In genomic region chr7:19700299-19701068, GRCm38 (mm10) we compare ENCODE assay signal across 10 mouse cellular contexts. TPM values are rescaled to one million over a fixed set of nuclear protein-coding genes. Genes with fewer than 3 reads are reported as not detected.
A peak's percentile ranks its signal among the peaks of the same experiment; 100 is the strongest.
DNase-seq lines count a peak whose midpoint lies in the region; ATAC-seq and TF ChIP-seq lines count a peak whose summit lies in the region.
"Had no signal": no experiment of that assay in that cellular context is flagged by ENCODE, and none has a peak within 500 bp of the region (broad histone marks: within the 10 kb centered on the region; RNA-seq: fewer than 3 reads in every experiment).

No protein-coding gene starts in this region.

- no peak overlapping the region for H3K4me3 ChIP-seq in layer of hippocampus, adult 2 months
- peak overlapping the region; percentile 21; the same call in 1 of the 2 replicates for H3K4me3 ChIP-seq in embryonic facial prominence, embryonic 10.5 days
- H3K4me3 ChIP-seq in liver, embryonic 14.5 days (ENCODE audit: insufficient read depth in 1 of 2, low read depth in 2 of 2, low read length in 2 of 2), result no peak overlapping the region

- peaks cover 36% of the 10 kb centered on the region for H3K4me1 ChIP-seq in embryonic facial prominence, embryonic 10.5 days
- H3K4me1 ChIP-seq in liver, embryonic 14.5 days (replicated peaks; ENCODE audit: control insufficient read depth in 2 of 2, insufficient read depth in 2 of 2, low read length in 1 of 2), result peaks cover 8 to 29% of the 10 kb centered on the region in 2 experiments

- H3K4me2 ChIP-seq in liver, embryonic 14.5 days (ENCODE audit: low read depth), result peak overlapping the region; percentile 16; the same call in 1 of the 2 replicates

- no peak overlapping the region for H3K9ac ChIP-seq in liver, embryonic 14.5 days (replicated peaks)

- 63% methylated on average over 12 of the region's 12 CpGs for WGBS in embryonic facial prominence, embryonic 10.5 days
- WGBS in liver, embryonic 14.5 days (ENCODE audit: insufficient replicate concordance), result 48% methylated on average over 12 of the region's 12 CpGs

- peaks cover 63% of the 10 kb centered on the region for H3K36me3 ChIP-seq in embryonic facial prominence, embryonic 10.5 days (replicated peaks)
- H3K36me3 ChIP-seq in liver, embryonic 14.5 days (replicated peaks; ENCODE audit: control insufficient read depth, insufficient read depth, low read depth), result peaks cover 11% of the 10 kb centered on the region

- TF ChIP-seq EP300 in liver, embryonic 14.5 days (IDR thresholded peaks at IDR 0.05; ENCODE audit: low read depth), result no peak

- peaks cover 10% of the 10 kb centered on the region for H3K9me3 ChIP-seq in embryonic facial prominence, embryonic 10.5 days
- no peaks in the 10 kb centered on the region for H3K9me3 ChIP-seq in liver, embryonic 14.5 days (ENCODE audit: control insufficient read depth, low read length)

- peak; percentile 43 for DNase-seq in CD4-positive, CD25-positive, alpha-beta regulatory T cell, adult 2 months (ENCODE audit: low read depth, low spot score)
- DNase-seq in layer of hippocampus, adult 2 months (ENCODE audit: low spot score in 2 of 2), result no peak
- no peak for DNase-seq in layer of hippocampus, adult 18-20 months (ENCODE audit: low spot score in 2 of 2)
- no peak for DNase-seq in embryonic facial prominence, embryonic 10.5 days (ENCODE audit: low spot score)
- no peak for DNase-seq in liver, embryonic 14.5 days (ENCODE audit: low read depth in 3 of 3, low spot score in 3 of 3)

- TF ChIP-seq CTCF in layer of hippocampus, adult 2 months (conservative IDR thresholded peaks at IDR 0.05), result no peak
- no peak for TF ChIP-seq CTCF in liver, embryonic 14.5 days (IDR thresholded peaks at IDR 0.05; ENCODE audit: low read depth)

- no peaks in the 10 kb centered on the region for H3K27me3 ChIP-seq in embryonic facial prominence, embryonic 10.5 days (replicated peaks; ENCODE audit: low read depth, poor library complexity, severe bottlenecking)
- H3K27me3 ChIP-seq in liver, embryonic 14.5 days (ENCODE audit: control insufficient read depth, insufficient read depth, low read length), result no peaks in the 10 kb centered on the region

- no peak for ATAC-seq in CD4-positive, CD25-positive, alpha-beta regulatory T cell, adult 4 months
- peak; percentile 17; the same call in 1 of the 2 replicates for ATAC-seq in liver, embryonic 14.5 days (ENCODE audit: insufficient read depth)
- no peak for ATAC-seq in erythroblast, adult 5-6 weeks (replicated peaks; ENCODE audit: low FRiP score, poor library complexity, severe bottlenecking)
- ATAC-seq in granulocyte monocyte progenitor cell, adult 5-6 weeks (replicated peaks; ENCODE audit: poor library complexity, severe bottlenecking), result no peak

- H3K27ac ChIP-seq in layer of hippocampus, adult 2 months, result peak overlapping the region; percentile 91
- peak overlapping the region; percentile 31; the same call in 1 of the 2 replicates for H3K27ac ChIP-seq in embryonic facial prominence, embryonic 10.5 days (replicated peaks)
- H3K27ac ChIP-seq in liver, embryonic 14.5 days, result no peak overlapping the region; the same call in 1 of the 2 replicates

RNA-seq across cellular contexts. Expression of gene Apoe, which starts 1.5 kb away (rescaled TPM):
- polyA plus RNA-seq in CD4-positive, CD25-positive, alpha-beta regulatory T cell, adult 4 months (2017; shearing (Covaris generic)), result 1 to 10 TPM; 6.6 to 7.6 TPM
- 1,000 to 10,000 TPM; 2,242 to 2,264 TPM for total RNA-seq in layer of hippocampus, adult 2 months (2021)
- total RNA-seq in layer of hippocampus, adult 18-20 months (2021), result 1,000 to 10,000 TPM; 2,690 to 2,764 TPM
- 135 and 168 TPM in 2 replicates for polyA plus RNA-seq in embryonic facial prominence, embryonic 10.5 days (2016; fragmentation: Nextera tagmentation; extraction: Ambion mirVana)
- 1,802 and 2,400 TPM in 2 replicates for polyA plus RNA-seq in liver, embryonic 14.5 days (2012; rRNA removed)
- 1,630 and 1,854 TPM in 2 replicates for polyA plus RNA-seq in liver, embryonic 14.5 days (2014; fragmentation: Nextera tagmentation; extraction: Ambion mirVana)
- 53.0 and 57.3 TPM in 2 replicates for total RNA-seq in erythroblast, adult 5-6 weeks (2015; ENCODE audit: low replicate concordance)
- total RNA-seq in erythroblast, adult 5-6 weeks (2017; ENCODE audit: low replicate concordance), result 220 and 224 TPM in 2 replicates
- 21.9 and 23.5 TPM in 2 replicates for total RNA-seq in granulocyte monocyte progenitor cell, adult 5-6 weeks (2014; fragmentation: Nextera tagmentation)
- total RNA-seq in granulocyte monocyte progenitor cell, adult 5-6 weeks (2017), result 59.3 and 90.6 TPM in 2 replicates

RNA-seq across cellular contexts. Expression of gene Apoc1, which starts 8.0 kb away (rescaled TPM):
- polyA plus RNA-seq in CD4-positive, CD25-positive, alpha-beta regulatory T cell, adult 4 months (2017; shearing (Covaris generic)), result not detected
- 1 to 10 TPM; 3.1 to 3.5 TPM for total RNA-seq in layer of hippocampus, adult 2 months (2021)
- 1 to 10 TPM; 5.8 to 8.7 TPM for total RNA-seq in layer of hippocampus, adult 18-20 months (2021)
- polyA plus RNA-seq in embryonic facial prominence, embryonic 10.5 days (2016; fragmentation: Nextera tagmentation; extraction: Ambion mirVana), result 3.6 and 4.7 TPM in 2 replicates
- polyA plus RNA-seq in liver, embryonic 14.5 days (2012; rRNA removed), result 203 and 204 TPM in 2 replicates
- polyA plus RNA-seq in liver, embryonic 14.5 days (2014; fragmentation: Nextera tagmentation; extraction: Ambion mirVana), result 390 TPM in 2 replicates
- total RNA-seq in erythroblast, adult 5-6 weeks (2015; ENCODE audit: low replicate concordance), result 5.8 TPM in 1 of 2 replicates, not detected in the other
- total RNA-seq in erythroblast, adult 5-6 weeks (2017; ENCODE audit: low replicate concordance), result 3.6 TPM in 1 of 2 replicates, not detected in the other
- total RNA-seq in granulocyte monocyte progenitor cell, adult 5-6 weeks (2014; fragmentation: Nextera tagmentation), result 10.3 and 17.9 TPM in 2 replicates
- 0.57 and 10.6 TPM in 2 replicates for total RNA-seq in granulocyte monocyte progenitor cell, adult 5-6 weeks (2017)

RNA-seq across cellular contexts. Expression of gene Tomm40, which starts 14.8 kb away (rescaled TPM):
- 1 to 10 TPM; 3.7 to 6.9 TPM for polyA plus RNA-seq in CD4-positive, CD25-positive, alpha-beta regulatory T cell, adult 4 months (2017; shearing (Covaris generic))
- total RNA-seq in layer of hippocampus, adult 2 months (2021), result 100 to 1,000 TPM; 110 TPM
- total RNA-seq in layer of hippocampus, adult 18-20 months (2021), result 100 to 1,000 TPM; 110 to 114 TPM
- polyA plus RNA-seq in embryonic facial prominence, embryonic 10.5 days (2016; fragmentation: Nextera tagmentation; extraction: Ambion mirVana), result 216 and 221 TPM in 2 replicates
- 53.7 and 57.3 TPM in 2 replicates for polyA plus RNA-seq in liver, embryonic 14.5 days (2012; rRNA removed)
- 58.2 and 75.8 TPM in 2 replicates for polyA plus RNA-seq in liver, embryonic 14.5 days (2014; fragmentation: Nextera tagmentation; extraction: Ambion mirVana)
- total RNA-seq in erythroblast, adult 5-6 weeks (2015; ENCODE audit: low replicate concordance), result 6.5 and 8.2 TPM in 2 replicates
- 3.4 and 9.6 TPM in 2 replicates for total RNA-seq in erythroblast, adult 5-6 weeks (2017; ENCODE audit: low replicate concordance)
- total RNA-seq in granulocyte monocyte progenitor cell, adult 5-6 weeks (2014; fragmentation: Nextera tagmentation), result 70.2 and 76.7 TPM in 2 replicates
- 36.2 and 47.0 TPM in 2 replicates for total RNA-seq in granulocyte monocyte progenitor cell, adult 5-6 weeks (2017)

RNA-seq across cellular contexts. Expression of gene Apoc4, which starts 19.2 kb away (rescaled TPM):
- polyA plus RNA-seq in CD4-positive, CD25-positive, alpha-beta regulatory T cell, adult 4 months (2017; shearing (Covaris generic)), result under 1 TPM in 1 of 2 experiments, not detected in 1; 0.36 TPM
- total RNA-seq in layer of hippocampus, adult 2 months (2021), result not detected
- total RNA-seq in layer of hippocampus, adult 18-20 months (2021), result not detected
- polyA plus RNA-seq in embryonic facial prominence, embryonic 10.5 days (2016; fragmentation: Nextera tagmentation; extraction: Ambion mirVana), result 0.09 TPM in 1 of 2 replicates, not detected in the other
- polyA plus RNA-seq in liver, embryonic 14.5 days (2012; rRNA removed), result 90.9 and 154 TPM in 2 replicates
- 181 and 200 TPM in 2 replicates for polyA plus RNA-seq in liver, embryonic 14.5 days (2014; fragmentation: Nextera tagmentation; extraction: Ambion mirVana)
- not detected in 2 replicates for total RNA-seq in erythroblast, adult 5-6 weeks (2015; ENCODE audit: low replicate concordance)
- total RNA-seq in erythroblast, adult 5-6 weeks (2017; ENCODE audit: low replicate concordance), result not detected in 2 replicates
- total RNA-seq in granulocyte monocyte progenitor cell, adult 5-6 weeks (2014; fragmentation: Nextera tagmentation), result not detected in 2 replicates
- total RNA-seq in granulocyte monocyte progenitor cell, adult 5-6 weeks (2017), result not detected in 2 replicates
- total RNA-seq: layer of hippocampus, postnatal 14 days had no signal

RNA-seq across cellular contexts. Expression of gene Gm44805, which starts 19.3 kb away (rescaled TPM):
- not detected for polyA plus RNA-seq in CD4-positive, CD25-positive, alpha-beta regulatory T cell, adult 4 months (2017; shearing (Covaris generic))
- not detected for total RNA-seq in layer of hippocampus, adult 2 months (2021)
- not detected for total RNA-seq in layer of hippocampus, adult 18-20 months (2021)
- polyA plus RNA-seq in embryonic facial prominence, embryonic 10.5 days (2016; fragmentation: Nextera tagmentation; extraction: Ambion mirVana), result not detected in 2 replicates
- polyA plus RNA-seq in liver, embryonic 14.5 days (2012; rRNA removed), result 3.3 and 5.1 TPM in 2 replicates
- 29.0 and 48.5 TPM in 2 replicates for polyA plus RNA-seq in liver, embryonic 14.5 days (2014; fragmentation: Nextera tagmentation; extraction: Ambion mirVana)
- total RNA-seq in erythroblast, adult 5-6 weeks (2015; ENCODE audit: low replicate concordance), result not detected in 2 replicates
- not detected in 2 replicates for total RNA-seq in erythroblast, adult 5-6 weeks (2017; ENCODE audit: low replicate concordance)
- total RNA-seq in granulocyte monocyte progenitor cell, adult 5-6 weeks (2014; fragmentation: Nextera tagmentation), result not detected in 2 replicates
- not detected in 2 replicates for total RNA-seq in granulocyte monocyte progenitor cell, adult 5-6 weeks (2017)
- total RNA-seq: layer of hippocampus, postnatal 14 days; neutrophil, adult 5-6 weeks had no signal

Comparison
In these comparisons a context has a peak if more than half of its experiments do, and no peak if none do; other contexts are left out.
1. RNA of gene Apoe, which starts 1.5 kb away (total RNA-seq): 2,690 to 2,764 TPM in layer of hippocampus, adult 18-20 months and 2,242 to 2,264 TPM in layer of hippocampus, adult 2 months; 53.0 to 224 TPM in erythroblast, adult 5-6 weeks and 21.9 to 90.6 TPM in granulocyte monocyte progenitor cell, adult 5-6 weeks; every median in the first group is over 4 times any median in the second.